ENCODE assay signal across 7 mouse cellular contexts in genomic region chr1:14635642-14636263, GRCm38 (mm10).
DNase-seq lines count a peak whose midpoint lies in the region; ATAC-seq and TF ChIP-seq lines count a peak whose summit lies in the region.

No protein-coding gene starts in this region.

- no peak overlapping the region for H3K4me3 ChIP-seq in liver, postnatal 0 days (ENCODE audit: low read depth, low read length)
- no peak overlapping the region for H3K4me3 ChIP-seq in liver, embryonic 12.5 days
- no peak overlapping the region for H3K4me3 ChIP-seq in forebrain, postnatal 0 days (ENCODE audit: low read depth, low read length)

- H3K9me3 ChIP-seq in liver, postnatal 0 days (ENCODE audit: low read length), result no peaks in the 10 kb centered on the region
- no peaks in the 10 kb centered on the region for H3K9me3 ChIP-seq in liver, embryonic 12.5 days (replicated peaks)
- H3K9me3 ChIP-seq in forebrain, postnatal 0 days (ENCODE audit: low read length), result no peaks in the 10 kb centered on the region

- 0 out of 2 replicates have a peak, but pooled peaks have one; percentile 16 for TF ChIP-seq CTCF in liver, postnatal 0 days (IDR thresholded peaks at IDR 0.05; ENCODE audit: low read depth)
- TF ChIP-seq CTCF in brain, embryonic 14.5 days (IDR thresholded peaks at IDR 0.05; ENCODE audit: borderline replicate concordance, extremely low read depth, insufficient read depth, insufficient read length), result peak; percentile 47; the same call in 1 of the 2 replicates
- TF ChIP-seq CTCF in forebrain, postnatal 0 days (IDR thresholded peaks at IDR 0.05; ENCODE audit: low read depth), result peak; percentile 55

- no peak overlapping the region for H3K9ac ChIP-seq in liver, postnatal 0 days (replicated peaks)
- no peak overlapping the region for H3K9ac ChIP-seq in liver, embryonic 12.5 days
- H3K9ac ChIP-seq in forebrain, postnatal 0 days, result no peak overlapping the region

- no peak for TF ChIP-seq POLR2A in brain, embryonic 14.5 days (IDR thresholded peaks at IDR 0.05; ENCODE audit: borderline replicate concordance, extremely low read depth, insufficient read depth, insufficient read length, poor library complexity, severe bottlenecking)

- H3K36me3 ChIP-seq in liver, postnatal 0 days (replicated peaks; ENCODE audit: insufficient read depth, low read length), result no peaks in the 10 kb centered on the region
- H3K36me3 ChIP-seq in liver, embryonic 12.5 days, result no peaks in the 10 kb centered on the region
- no peaks in the 10 kb centered on the region for H3K36me3 ChIP-seq in forebrain, postnatal 0 days (ENCODE audit: insufficient read depth)

- H3K27me3 ChIP-seq in liver, postnatal 0 days (ENCODE audit: insufficient read depth, low read length), result no peaks in the 10 kb centered on the region
- no peaks in the 10 kb centered on the region for H3K27me3 ChIP-seq in liver, embryonic 12.5 days (replicated peaks)
- no peaks in the 10 kb centered on the region for H3K27me3 ChIP-seq in forebrain, postnatal 0 days (ENCODE audit: insufficient read depth, low read length)

- DNase-seq in liver, postnatal 0 days, result no peak
- peak; percentile 67 for DNase-seq in brain, embryonic 14.5 days (ENCODE audit: low read depth)
- DNase-seq in forebrain, postnatal 0 days, result peak; percentile 62
- peak; percentile 10 for DNase-seq in left cerebral cortex, adult 11 months (ENCODE audit: low spot score)
- DNase-seq in heart, adult 8-10 months (ENCODE audit: low spot score), result no peak

- H3K27ac ChIP-seq in liver, postnatal 0 days (ENCODE audit: low read depth), result no peak overlapping the region
- H3K27ac ChIP-seq in liver, embryonic 12.5 days, result no peak overlapping the region
- H3K27ac ChIP-seq in forebrain, postnatal 0 days (ENCODE audit: low read depth, low read length), result no peak overlapping the region

- 64% methylated on average over 5 of the region's 5 CpGs for WGBS in liver, postnatal 0 days (ENCODE audit: insufficient replicate concordance)
- 57% methylated on average over 5 of the region's 5 CpGs for WGBS in liver, embryonic 12.5 days (ENCODE audit: insufficient replicate concordance)
- 84% methylated on average over 5 of the region's 5 CpGs for WGBS in forebrain, postnatal 0 days

- ATAC-seq in liver, postnatal 0 days, result no peak
- no peak for ATAC-seq in liver, embryonic 12.5 days
- ATAC-seq in forebrain, postnatal 0 days, result peak; percentile 55
- no peak for ATAC-seq in erythroblast, adult 5-6 weeks (replicated peaks; ENCODE audit: low FRiP score, poor library complexity, severe bottlenecking)

- TF ChIP-seq EP300 in liver, postnatal 0 days (IDR thresholded peaks at IDR 0.05; ENCODE audit: low read depth), result no peak

- H3K4me1 ChIP-seq in liver, postnatal 0 days (ENCODE audit: insufficient read depth), result no peaks in the 10 kb centered on the region
- no peaks in the 10 kb centered on the region for H3K4me1 ChIP-seq in liver, embryonic 12.5 days
- H3K4me1 ChIP-seq in forebrain, postnatal 0 days (ENCODE audit: insufficient read depth), result no peaks in the 10 kb centered on the region

- no peak overlapping the region for H3K4me2 ChIP-seq in liver, postnatal 0 days (ENCODE audit: low read depth, low read length)
- no peak overlapping the region for H3K4me2 ChIP-seq in liver, embryonic 12.5 days
- H3K4me2 ChIP-seq in forebrain, postnatal 0 days (ENCODE audit: low read depth), result no peak overlapping the region

Comparison
In these comparisons a context has a peak if more than half of its experiments do, and no peak if none do; other contexts are left out.
1. DNase-seq: peak in brain, embryonic 14.5 days (single experiment), forebrain, postnatal 0 days (single experiment) and left cerebral cortex, adult 11 months (single experiment); none in liver, postnatal 0 days (single experiment) and heart, adult 8-10 months (single experiment).
2. Peak in every context shown above with its lines, with median percentiles within 50 percentile points of each other: CTCF ChIP-seq.